Mouse (Mus musculus): ENCODE results near the gene Tradd. TPM values are rescaled to one million over a fixed set of nuclear protein-coding genes. Genes with fewer than 3 reads are reported as not detected.

Tradd gene
- polyA plus RNA-seq, 1 experiment from 2014 or later, result 26.2 TPM

DNA sequence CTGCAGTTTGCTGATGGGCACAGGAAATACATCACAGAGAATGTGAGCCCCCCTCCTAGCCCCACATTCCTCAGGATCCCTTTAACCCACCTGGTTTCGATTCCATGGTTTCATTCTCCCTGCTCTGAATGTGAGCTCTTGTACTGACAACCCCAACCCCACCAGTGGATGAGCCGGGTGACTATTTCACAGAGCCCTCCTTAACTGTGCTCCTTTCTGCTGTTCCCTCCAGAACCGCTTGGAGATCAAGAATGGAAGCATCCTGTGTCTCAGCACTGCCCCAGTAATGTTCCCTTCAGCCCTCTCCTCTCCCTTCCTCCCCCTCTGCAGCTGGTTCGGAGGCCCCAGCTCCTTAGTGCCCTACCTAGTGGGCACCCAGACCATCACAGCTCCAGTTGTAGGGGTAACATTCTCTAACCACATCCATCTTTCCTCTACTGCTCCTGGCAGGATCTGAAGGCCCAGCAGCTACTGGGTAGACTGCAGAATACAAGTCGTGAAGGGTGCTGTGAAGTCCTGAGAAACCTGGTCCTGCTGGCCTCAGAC is 41.8 kb upstream of the Tradd start:
- peaks cover 15% of the 10 kb centered on the region for H3K4me1 ChIP-seq (replicated peaks; ENCODE audit: control insufficient read depth, insufficient read depth, low read length)
- H3K36me3 ChIP-seq (ENCODE audit: control insufficient read depth, insufficient read depth, low read length), result peaks cover 49% of the 10 kb centered on the region
- no peaks in the 10 kb centered on the region for H3K27me3 ChIP-seq (replicated peaks; ENCODE audit: control insufficient read depth, insufficient read depth, low read length)
- H3K9me3 ChIP-seq (ENCODE audit: control insufficient read depth, low read length), result no peaks in the 10 kb centered on the region
- H3K27ac ChIP-seq (ENCODE audit: low read depth), result 0 out of 2 replicates have a peak overlapping the region, but pooled peaks have one; percentile 18
- ATAC-seq (replicated peaks; ENCODE audit: low FRiP score, low TSS enrichment, low read depth) (peak; percentile 16; the same call in 1 of the 2 replicates), DNase-seq (ENCODE audit: low spot score) (no peak)
- H3K9ac ChIP-seq (ENCODE audit: low read length), result peak overlapping the region; percentile 53; the same call in 1 of the 2 replicates
- WGBS, result 26% methylated on average over 5 of the region's 5 CpGs
- H3K4me2 ChIP-seq (ENCODE audit: low read length), result peak overlapping the region; percentile 63
- H3K4me3 ChIP-seq (ENCODE audit: low read depth, low read length), result peak overlapping the region; percentile 40

DNA sequence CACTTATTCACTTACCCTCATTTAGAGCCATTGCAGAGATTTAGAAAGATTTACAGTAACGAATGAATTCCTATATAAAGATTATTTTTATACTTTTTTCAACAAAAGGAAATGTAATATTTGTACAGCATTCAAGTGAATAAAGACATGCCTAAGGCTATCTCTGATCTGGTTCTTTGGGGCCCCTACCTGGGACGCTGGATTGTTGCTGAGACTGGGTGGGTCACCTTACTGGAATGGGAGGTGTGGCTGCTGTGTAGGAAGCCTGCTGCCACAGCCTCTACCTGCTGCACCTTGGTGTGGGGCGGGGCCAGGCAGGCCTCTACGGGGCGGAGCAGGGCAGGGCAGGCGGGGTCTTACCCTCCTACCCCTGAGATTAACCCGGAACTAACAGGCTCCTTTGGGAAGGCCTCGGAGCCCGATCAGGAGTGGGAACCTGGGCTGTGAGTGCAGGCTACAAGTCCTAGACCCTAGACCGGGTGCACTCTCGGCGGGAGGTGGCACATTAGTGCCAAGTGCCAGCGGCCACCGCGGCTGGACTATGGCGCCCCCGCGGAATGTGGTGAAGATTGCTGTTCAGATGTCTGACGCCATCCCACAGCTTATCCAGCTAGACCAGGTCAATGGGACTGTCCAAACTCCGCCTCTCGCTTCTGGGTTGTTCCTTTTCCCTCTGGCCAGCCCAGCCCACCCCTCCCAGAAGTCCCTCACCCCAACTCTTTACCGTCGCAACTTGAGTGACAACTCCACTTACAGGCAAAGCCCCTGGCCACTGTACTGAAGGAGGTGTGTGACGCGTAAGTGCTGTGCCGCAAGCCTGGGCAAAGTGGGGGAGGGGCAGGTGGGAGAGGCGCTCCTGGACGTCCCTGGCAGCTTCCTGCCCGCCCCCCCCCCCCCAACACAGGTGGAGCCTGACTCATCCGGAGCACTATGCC is 41.1 kb upstream of the Tradd start, which contains the start of gene Elmo3:
Gene Elmo3, plus strand, starts transcription at position 391 of the 935 bp plus-strand sequence.
- H3K9ac ChIP-seq (ENCODE audit: low read length), result peak within 1 kb of the TSS; percentile 53
- peaks cover 15% of the 10 kb centered on the region for H3K4me1 ChIP-seq (replicated peaks; ENCODE audit: control insufficient read depth, insufficient read depth, low read length)
- 5% methylated on average over 30 of the region's 30 CpGs for WGBS
- ATAC-seq (replicated peaks; ENCODE audit: low FRiP score, low TSS enrichment, low read depth), result peak; percentile 90
- DNase-seq (ENCODE audit: low spot score), result peak; percentile 88
- H3K9me3 ChIP-seq (ENCODE audit: control insufficient read depth, low read length), result no peaks in the 10 kb centered on the region
- H3K4me3 ChIP-seq (ENCODE audit: low read depth, low read length), result peak within 1 kb of the TSS; percentile 40
- H3K36me3 ChIP-seq (ENCODE audit: control insufficient read depth, insufficient read depth, low read length), result peaks cover 56% of the 10 kb centered on the region
- H3K27ac ChIP-seq (ENCODE audit: low read depth), result peak within 1 kb of the TSS; percentile 77
- peak within 1 kb of the TSS; percentile 63 for H3K4me2 ChIP-seq (ENCODE audit: low read length)
- no peaks in the 10 kb centered on the region for H3K27me3 ChIP-seq (replicated peaks; ENCODE audit: control insufficient read depth, insufficient read depth, low read length)

DNA sequence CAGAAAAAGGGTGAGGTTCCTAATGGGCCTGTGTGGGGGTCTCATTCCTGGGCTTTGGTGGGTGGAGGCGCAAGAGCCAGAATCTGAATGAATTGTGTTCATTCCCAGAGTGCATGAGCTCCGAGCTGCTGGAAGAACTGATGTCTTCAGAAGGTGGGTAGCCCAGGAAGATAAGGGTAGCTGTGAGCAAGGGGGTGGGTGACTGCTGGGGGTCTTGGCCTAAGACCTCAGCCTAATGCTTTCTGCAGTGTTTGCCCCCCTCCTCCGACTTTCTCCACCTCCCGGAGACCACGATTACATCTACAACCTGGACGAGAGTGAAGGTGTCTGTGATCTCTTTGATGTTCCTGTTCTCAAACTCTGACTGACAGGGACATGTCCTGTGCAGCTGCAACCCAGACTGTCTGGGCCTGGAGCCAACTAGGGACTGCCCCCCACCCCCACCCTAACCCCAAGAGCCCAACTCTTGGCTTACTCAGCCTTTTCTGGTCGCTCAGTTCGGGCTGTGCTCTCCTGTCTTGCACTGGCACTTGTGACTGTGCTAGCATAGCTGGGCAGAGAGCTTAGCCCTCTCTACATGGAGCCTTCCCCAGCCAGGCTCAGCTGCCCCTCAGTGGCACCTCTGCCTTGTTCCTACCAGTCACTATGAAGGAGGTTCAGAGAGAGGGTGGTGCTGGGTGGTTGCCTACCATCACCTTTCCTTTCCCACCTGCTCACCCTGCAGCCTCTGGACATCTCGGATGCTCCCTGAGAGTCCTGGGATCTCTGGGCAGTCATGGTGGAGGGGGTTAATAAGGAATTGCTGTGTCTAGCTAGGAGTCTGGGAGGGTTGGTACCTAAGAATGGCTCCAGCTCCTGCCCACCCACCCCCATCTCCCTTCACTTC is 40.2 kb upstream of the Tradd start:
- Histone ChIP-seq H3K4me3 (ENCODE audit: low read depth, low read length) (no peak overlapping the region), H3K4me1 (replicated peaks; ENCODE audit: control insufficient read depth, insufficient read depth, low read length) (peaks cover 15% of the 10 kb centered on the region), H3K36me3 (ENCODE audit: control insufficient read depth, insufficient read depth, low read length) (peaks cover 65% of the 10 kb centered on the region), H3K9me3 (ENCODE audit: control insufficient read depth, low read length) (no peaks in the 10 kb centered on the region), H3K9ac (ENCODE audit: low read length) (no peak overlapping the region), H3K4me2 (ENCODE audit: low read length) (no peak overlapping the region), H3K27me3 (replicated peaks; ENCODE audit: control insufficient read depth, insufficient read depth, low read length) (no peaks in the 10 kb centered on the region), H3K27ac (ENCODE audit: low read depth) (peak overlapping the region; percentile 77; the same call in 1 of the 2 replicates)
- DNase-seq (ENCODE audit: low spot score) (no peak), ATAC-seq (replicated peaks; ENCODE audit: low FRiP score, low TSS enrichment, low read depth) (no peak; the same call in 1 of the 2 replicates)
- WGBS, result 62% methylated on average over 9 of the region's 9 CpGs

DNA sequence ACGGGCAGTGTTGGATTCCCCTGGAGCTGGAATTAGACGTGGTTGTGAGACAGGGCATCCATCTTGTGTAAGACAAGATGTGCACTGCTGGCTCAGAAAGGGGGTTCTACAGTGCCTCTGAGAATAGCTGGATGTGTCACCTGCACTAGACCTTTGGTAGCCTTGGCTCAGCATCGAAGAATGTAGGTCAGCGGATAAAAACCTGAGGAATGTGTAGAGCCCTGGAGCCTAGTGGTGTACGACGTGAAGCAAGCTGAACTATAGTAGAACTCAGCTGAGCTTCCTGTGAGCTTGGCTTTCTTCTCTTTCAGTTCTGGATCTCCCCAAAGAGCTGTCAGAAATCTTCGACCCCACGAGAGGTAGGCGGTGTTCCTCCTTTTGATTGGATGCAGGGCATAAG is 39.5 kb upstream of the Tradd start:
- 84% methylated on average over 9 of the region's 9 CpGs for WGBS
- peaks cover 69% of the 10 kb centered on the region for H3K36me3 ChIP-seq (ENCODE audit: control insufficient read depth, insufficient read depth, low read length)
- H3K27me3 ChIP-seq (replicated peaks; ENCODE audit: control insufficient read depth, insufficient read depth, low read length), result no peaks in the 10 kb centered on the region
- no peak for ATAC-seq (replicated peaks; ENCODE audit: low FRiP score, low TSS enrichment, low read depth)
- peaks cover 18% of the 10 kb centered on the region for H3K4me1 ChIP-seq (replicated peaks; ENCODE audit: control insufficient read depth, insufficient read depth, low read length)
- no peak for DNase-seq (ENCODE audit: low spot score)
- no peak overlapping the region for H3K27ac ChIP-seq (ENCODE audit: low read depth)
- H3K9me3 ChIP-seq (ENCODE audit: control insufficient read depth, low read length), result no peaks in the 10 kb centered on the region
- H3K4me3 ChIP-seq (ENCODE audit: low read depth, low read length), result no peak overlapping the region
- no peak overlapping the region for H3K4me2 ChIP-seq (ENCODE audit: low read length)
- H3K9ac ChIP-seq (ENCODE audit: low read length), result no peak overlapping the region

DNA sequence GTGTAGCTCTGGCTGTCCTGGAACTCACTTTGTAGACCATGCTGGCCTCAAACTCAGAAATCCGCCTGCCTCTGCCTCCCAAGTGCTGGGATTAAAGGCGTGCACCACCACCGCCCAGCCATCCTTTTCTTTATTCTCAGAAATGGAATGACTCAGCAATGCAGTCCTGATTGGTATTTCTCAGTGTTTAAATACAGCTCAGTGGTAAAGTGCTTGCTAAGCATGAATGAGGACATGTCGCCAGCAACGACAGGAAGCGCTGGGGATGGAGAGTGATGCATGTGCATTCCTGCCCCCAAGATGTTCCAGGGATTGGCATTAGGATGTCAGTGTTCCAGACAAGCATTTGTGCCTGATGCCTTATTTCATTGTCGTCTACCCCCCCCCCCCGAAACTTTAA is 39.0 kb upstream of the Tradd start:
- ATAC-seq (replicated peaks; ENCODE audit: low FRiP score, low TSS enrichment, low read depth) (no peak), DNase-seq (ENCODE audit: low spot score) (no peak)
- H3K9ac ChIP-seq (ENCODE audit: low read length), result no peak overlapping the region
- H3K9me3 ChIP-seq (ENCODE audit: control insufficient read depth, low read length), result no peaks in the 10 kb centered on the region
- H3K27ac ChIP-seq (ENCODE audit: low read depth), result no peak overlapping the region
- no peak overlapping the region for H3K4me3 ChIP-seq (ENCODE audit: low read depth, low read length)
- no peak overlapping the region for H3K4me2 ChIP-seq (ENCODE audit: low read length)
- 80% methylated on average over 8 of the region's 8 CpGs for WGBS
- peaks cover 22% of the 10 kb centered on the region for H3K4me1 ChIP-seq (replicated peaks; ENCODE audit: control insufficient read depth, insufficient read depth, low read length)
- H3K27me3 ChIP-seq (replicated peaks; ENCODE audit: control insufficient read depth, insufficient read depth, low read length), result no peaks in the 10 kb centered on the region
- H3K36me3 ChIP-seq (ENCODE audit: control insufficient read depth, insufficient read depth, low read length), result peaks cover 67% of the 10 kb centered on the region

DNA sequence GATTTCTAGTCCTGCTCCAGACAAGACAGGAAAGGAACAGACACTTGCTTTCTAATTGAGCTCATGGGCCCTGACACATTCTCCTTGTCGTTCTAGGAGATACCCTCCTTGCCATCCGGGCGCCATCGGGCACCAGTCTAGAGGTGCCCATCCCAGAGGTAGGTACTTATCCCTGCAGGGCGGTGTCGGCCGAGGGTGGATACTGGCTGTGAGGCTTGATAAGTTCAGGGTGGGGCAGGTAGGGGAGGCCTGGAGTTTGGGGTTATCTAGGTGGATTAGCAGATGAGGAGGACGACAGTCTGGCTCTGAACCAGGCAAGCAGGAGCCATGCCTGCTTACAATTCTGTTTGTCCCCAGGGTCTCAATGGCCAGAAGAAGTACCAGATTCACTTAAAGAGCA is 35.6 kb upstream of the Tradd start:
- DNase-seq (ENCODE audit: low spot score), result no peak
- H3K36me3 ChIP-seq (ENCODE audit: control insufficient read depth, insufficient read depth, low read length), result peaks cover 59% of the 10 kb centered on the region
- ATAC-seq (replicated peaks; ENCODE audit: low FRiP score, low TSS enrichment, low read depth), result no peak
- no peak overlapping the region for H3K4me3 ChIP-seq (ENCODE audit: low read depth, low read length)
- H3K4me2 ChIP-seq (ENCODE audit: low read length), result no peak overlapping the region
- H3K27me3 ChIP-seq (replicated peaks; ENCODE audit: control insufficient read depth, insufficient read depth, low read length), result no peaks in the 10 kb centered on the region
- H3K9ac ChIP-seq (ENCODE audit: low read length), result no peak overlapping the region
- H3K4me1 ChIP-seq (replicated peaks; ENCODE audit: control insufficient read depth, insufficient read depth, low read length), result peaks cover 24% of the 10 kb centered on the region
- 94% methylated on average over 8 of the region's 8 CpGs for WGBS
- H3K27ac ChIP-seq (ENCODE audit: low read depth), result no peak overlapping the region
- no peaks in the 10 kb centered on the region for H3K9me3 ChIP-seq (ENCODE audit: control insufficient read depth, low read length)

DNA sequence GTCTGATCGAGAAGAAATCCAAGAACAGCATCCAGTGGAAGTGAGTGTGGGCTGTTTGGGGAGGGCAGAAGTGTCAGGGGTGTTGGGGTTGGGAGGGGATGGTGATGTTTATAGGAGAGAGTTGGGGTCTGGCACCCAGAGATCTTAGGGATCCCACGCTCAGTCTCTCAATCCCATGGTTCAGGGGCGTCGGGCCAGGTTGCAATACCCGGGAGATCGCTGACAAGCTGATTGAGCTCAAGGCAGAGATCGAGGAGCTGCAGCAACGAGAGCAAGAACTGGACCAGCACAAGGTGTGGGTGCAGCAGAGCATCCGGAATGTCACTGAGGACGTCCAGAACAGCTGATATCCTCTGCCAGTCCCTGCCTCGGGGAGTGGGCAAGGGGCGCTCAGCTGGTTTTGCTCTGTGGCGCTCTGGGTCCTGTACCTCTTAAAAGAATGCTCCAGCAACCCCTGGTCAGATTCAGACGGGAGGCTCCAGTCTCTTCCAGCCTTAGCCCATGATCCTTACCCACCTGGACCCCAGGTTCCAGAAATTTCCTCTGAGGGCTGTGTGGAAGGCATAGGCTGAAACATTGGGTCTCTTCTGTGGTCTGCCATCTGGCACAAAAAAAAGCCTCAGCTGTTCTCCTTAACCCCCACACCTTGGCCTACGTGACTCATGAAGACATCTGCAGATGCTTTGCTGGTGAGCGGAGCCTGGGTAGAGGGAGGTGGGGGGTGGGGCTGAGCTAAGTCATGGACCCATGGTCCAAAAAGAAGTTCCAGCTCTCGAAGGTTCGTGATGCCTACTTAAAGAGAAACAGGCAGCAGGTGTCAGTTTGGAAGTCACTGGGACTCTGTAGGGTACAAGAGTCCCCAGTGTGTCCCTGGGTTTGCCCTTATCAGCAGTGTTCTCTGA is 34.2 kb upstream of the Tradd start:
- peak overlapping the region; percentile 63 for H3K9ac ChIP-seq (ENCODE audit: low read length)
- no peak for DNase-seq (ENCODE audit: low spot score)
- no peak overlapping the region for H3K27ac ChIP-seq (ENCODE audit: low read depth)
- H3K27me3 ChIP-seq (replicated peaks; ENCODE audit: control insufficient read depth, insufficient read depth, low read length), result no peaks in the 10 kb centered on the region
- 59% methylated on average over 18 of the region's 18 CpGs for WGBS
- peaks cover 48% of the 10 kb centered on the region for H3K36me3 ChIP-seq (ENCODE audit: control insufficient read depth, insufficient read depth, low read length)
- peak overlapping the region; percentile 94 for H3K4me2 ChIP-seq (ENCODE audit: low read length)
- no peaks in the 10 kb centered on the region for H3K9me3 ChIP-seq (ENCODE audit: control insufficient read depth, low read length)
- peaks cover 17% of the 10 kb centered on the region for H3K4me1 ChIP-seq (replicated peaks; ENCODE audit: control insufficient read depth, insufficient read depth, low read length)
- no peak for ATAC-seq (replicated peaks; ENCODE audit: low FRiP score, low TSS enrichment, low read depth)
- peak overlapping the region; percentile 59 for H3K4me3 ChIP-seq (ENCODE audit: low read depth, low read length)
